Mouse (Mus musculus): Measurements from ENCODE around the gene St5.

- TF ChIP-seq CTCF (IDR thresholded peaks at IDR 0.05; ENCODE audit: borderline replicate concordance, insufficient read depth, low read length) (no peak), POLR2A (IDR thresholded peaks at IDR 0.05; ENCODE audit: low read depth, low read length) (no peak)
These were observed 6.7 kb upstream of the St5 start for GRCm38 (mm10) chr7:109710069-109710468.
